Mouse (Mus musculus) thymus, adult 2 months (tissue): ENCODE data around the gene Spats2.

Experiments used
- CTCF ChIP-seq: fragments of 200-500 bp; IDR thresholded peaks from 2 replicates; pipeline ENCODE4 v1.5.1; 2012; ENCODE audit warnings: mild to moderate bottlenecking, control low read depth, low read length, moderate library complexity, borderline replicate concordance; ENCODE audit not compliant: control insufficient read depth, poor library complexity, insufficient read depth; ENCODE audit errors: extremely low read depth
- POLR2A ChIP-seq: fragments of 200-500 bp; IDR thresholded peaks from 2 replicates; pipeline ENCODE4 v1.6.1; 2012; ENCODE audit warnings: mild to moderate bottlenecking, low read length, control low read depth, moderate library complexity; ENCODE audit not compliant: control insufficient read depth, poor library complexity, insufficient read depth; ENCODE audit errors: extremely low read depth

GRCm38 (mm10) chr15:99205959-99206358 is 80.2 kb downstream of the Spats2 start:
- no peak for TF ChIP-seq CTCF
- no peak for TF ChIP-seq POLR2A
